Mouse (Mus musculus) midbrain, embryonic 11.5 days (tissue): ENCODE results near the gene Plch2. TPM values are rescaled to one million over a fixed set of nuclear protein-coding genes. Genes with fewer than 3 reads are reported as not detected.

ENCODE experiments used
- ATAC-seq: fragments of 200-750 bp; cut with Nextera tagmentation; 2 replicates; pipeline ENCODE4 v1.8.0; 2017; ENCODE audit warnings: moderate TSS enrichment, moderate library complexity; ENCODE audit not compliant: low FRiP score
- DNase-seq: peaks from one replicate; pipeline ENCODE4 v3.0.0; 2015; ENCODE audit warnings: low spot score; ENCODE audit errors: missing footprints
- H3K27ac ChIP-seq: fragments of 300-500 bp; sonication (generic); 2 replicates; pipeline ENCODE4 v1.5.1; 2014; ENCODE audit warnings: low read depth, low read length
- H3K27me3 ChIP-seq: fragments of 300-500 bp; sonication (generic); 2 replicates; pipeline ENCODE4 v1.6.1; 2014; ENCODE audit warnings: mild to moderate bottlenecking, low read length, moderate library complexity, mixed read lengths; ENCODE audit not compliant: control insufficient read depth, insufficient read depth
- H3K36me3 ChIP-seq: fragments of 300-500 bp; sonication (generic); 2 replicates; pipeline ENCODE4 v1.6.1; 2014; ENCODE audit warnings: mild to moderate bottlenecking, low read length, moderate library complexity, mixed read lengths; ENCODE audit not compliant: control insufficient read depth, insufficient read depth
- H3K4me1 ChIP-seq: fragments of 300-500 bp; sonication (generic); 2 replicates; pipeline ENCODE4 v1.6.1; 2014; ENCODE audit warnings: low read length; ENCODE audit not compliant: control insufficient read depth, insufficient read depth
- H3K4me2 ChIP-seq: fragments of 300-500 bp; sonication (generic); 2 replicates; pipeline ENCODE4 v1.6.1; 2014; ENCODE audit warnings: mild to moderate bottlenecking, moderate library complexity
- H3K4me3 ChIP-seq: fragments of 300-500 bp; sonication (generic); 2 replicates; pipeline ENCODE4 v1.5.1; 2014; ENCODE audit warnings: low read depth, low read length
- H3K9ac ChIP-seq: fragments of 300-500 bp; sonication (generic); 2 replicates; pipeline ENCODE4 v1.6.1; 2014; ENCODE audit warnings: low read length
- H3K9me3 ChIP-seq: fragments of 300-500 bp; sonication (generic); 2 replicates; pipeline ENCODE4 v1.6.1; 2016; ENCODE audit warnings: low read length; ENCODE audit not compliant: control insufficient read depth
- WGBS: fragments of 180-500 bp; shearing (Covaris S2); extraction: QIAGEN DNeasy Blood & Tissue Kit; methylation state at CpG from one replicate; pipeline ENCODE4 v1.1.7; 2014; 5-methylcytosine and 5-hydroxymethylcytosine counted together
- polyA plus RNA-seq: library from polyadenylated mRNA; unstranded; fragments of >200 nt; fragmentation: Nextera tagmentation; extraction: Ambion mirVana; gene quantifications from 2 replicates; pipeline ENCODE4 v1.2.1, GENCODE M21; 2014

The Plch2 gene
- polyA plus RNA-seq, 1 experiment from 2014 or later = 0.85 TPM

DNA sequence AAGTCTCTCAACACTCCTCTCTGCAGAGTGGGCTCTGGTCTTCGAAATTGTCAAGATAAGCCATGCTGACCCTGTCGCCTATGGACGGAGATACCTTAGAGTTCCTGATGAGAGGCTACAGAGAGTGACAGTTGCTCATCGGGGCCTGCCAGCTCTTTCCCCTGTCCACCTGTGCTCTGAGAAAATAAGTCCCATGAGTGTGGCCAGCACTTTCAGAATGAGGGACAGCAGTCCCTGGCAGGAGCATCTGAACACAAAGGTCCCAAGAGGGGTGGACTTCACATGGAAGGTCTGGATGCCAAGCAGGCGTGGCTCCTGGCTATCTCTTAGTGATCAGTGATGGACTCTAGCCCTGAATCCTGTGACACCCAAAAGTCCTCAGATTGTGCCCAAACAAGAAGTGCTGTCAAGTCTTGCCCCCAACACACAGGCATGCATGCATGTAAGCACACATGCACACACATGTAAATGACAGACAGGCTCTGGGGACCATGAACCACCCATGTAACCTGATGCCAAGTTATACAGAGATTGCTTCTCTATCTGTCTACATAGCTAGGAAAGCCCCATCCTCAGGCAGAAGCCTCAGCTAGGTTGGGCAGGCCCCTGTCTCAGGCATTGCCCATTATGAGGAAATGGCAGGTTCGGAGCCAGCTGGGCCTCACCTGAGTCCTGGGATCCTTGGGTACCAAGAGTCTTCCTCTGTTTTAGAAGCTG lies 113.1 kb downstream of the Plch2 start:
- DNase-seq = peak; percentile 67
- Histone ChIP-seq H3K36me3 (no peaks in the 10 kb centered on the region), H3K4me1 (peaks cover 27% of the 10 kb centered on the region), H3K27ac (no peak overlapping the region), H3K27me3 (no peaks in the 10 kb centered on the region), H3K4me2 (no peak overlapping the region), H3K4me3 (no peak overlapping the region), H3K9ac (no peak overlapping the region), H3K9me3 (no peaks in the 10 kb centered on the region)
- no peak for ATAC-seq
- WGBS = 93% methylated on average over 6 of the region's 6 CpGs

DNA sequence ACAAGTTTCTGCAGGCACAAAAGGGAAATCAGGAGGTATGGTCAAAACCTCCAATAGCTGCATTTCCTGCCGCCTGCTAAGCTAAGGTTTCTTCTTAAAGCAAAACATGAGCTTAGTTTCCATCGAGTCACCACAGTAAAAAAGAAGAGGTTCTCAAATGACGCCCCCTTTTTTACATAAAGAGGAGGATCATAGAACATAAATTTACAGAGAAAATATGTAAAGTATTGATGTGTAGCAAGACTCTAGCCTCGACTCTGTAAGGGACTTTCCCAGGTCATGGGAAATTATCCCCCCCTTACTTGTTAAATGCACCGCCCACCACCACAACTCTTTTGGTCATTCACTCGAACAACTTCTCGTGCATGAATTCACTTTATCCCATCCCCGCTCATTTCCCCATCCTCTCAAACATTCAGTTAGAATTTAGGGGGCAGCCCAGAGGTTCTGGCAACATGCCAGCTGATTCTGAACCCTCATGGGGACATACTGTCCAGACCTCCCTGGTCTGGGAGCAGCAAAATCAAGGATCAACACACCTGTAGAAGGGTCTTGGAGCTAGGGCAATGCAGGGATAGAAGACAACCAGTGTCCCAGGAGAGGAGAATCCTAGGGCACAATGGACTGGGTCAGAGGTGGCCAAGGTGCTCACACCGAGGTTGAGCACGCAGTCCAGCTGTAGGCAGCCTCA lies 113.8 kb downstream of the Plch2 start:
- no peak overlapping the region for H3K4me2 ChIP-seq
- peaks cover 22% of the 10 kb centered on the region for H3K4me1 ChIP-seq
- no peak overlapping the region for H3K4me3 ChIP-seq
- WGBS = 88% methylated on average over 10 of the region's 10 CpGs
- no peaks in the 10 kb centered on the region for H3K9me3 ChIP-seq
- H3K27ac ChIP-seq = no peak overlapping the region
- no peaks in the 10 kb centered on the region for H3K27me3 ChIP-seq
- ATAC-seq (no peak), DNase-seq (peak; percentile 59)
- no peak overlapping the region for H3K9ac ChIP-seq
- H3K36me3 ChIP-seq = no peaks in the 10 kb centered on the region

DNA sequence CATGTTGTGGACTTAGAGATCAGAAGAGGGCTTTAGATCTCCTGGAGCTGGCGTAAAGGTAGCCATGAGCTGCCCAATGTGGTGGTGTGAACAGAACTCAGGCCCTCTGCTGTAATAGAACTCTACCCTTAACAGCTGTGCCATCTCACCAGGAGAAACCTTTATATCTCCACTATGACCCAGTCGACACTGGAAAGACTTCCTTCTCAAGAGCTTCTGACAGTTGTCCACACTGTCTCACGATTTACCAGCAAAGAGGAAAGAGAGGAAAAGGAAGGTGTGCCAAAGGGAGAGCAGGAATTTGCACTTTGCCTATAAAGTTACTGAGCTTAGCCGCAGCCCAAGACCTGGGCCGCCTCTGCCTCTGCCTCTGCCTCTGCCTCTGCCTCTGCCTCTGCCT lies 114.8 kb downstream of the Plch2 start:
- Histone ChIP-seq H3K4me2 (no peak overlapping the region), H3K9ac (no peak overlapping the region), H3K27ac (no peak overlapping the region), H3K4me1 (peaks cover 18% of the 10 kb centered on the region), H3K4me3 (no peak overlapping the region), H3K36me3 (no peaks in the 10 kb centered on the region), H3K9me3 (no peaks in the 10 kb centered on the region), H3K27me3 (no peaks in the 10 kb centered on the region)
- ATAC-seq = no peak
- WGBS = 94% methylated on average over 5 of the region's 5 CpGs
- no peak for DNase-seq

DNA sequence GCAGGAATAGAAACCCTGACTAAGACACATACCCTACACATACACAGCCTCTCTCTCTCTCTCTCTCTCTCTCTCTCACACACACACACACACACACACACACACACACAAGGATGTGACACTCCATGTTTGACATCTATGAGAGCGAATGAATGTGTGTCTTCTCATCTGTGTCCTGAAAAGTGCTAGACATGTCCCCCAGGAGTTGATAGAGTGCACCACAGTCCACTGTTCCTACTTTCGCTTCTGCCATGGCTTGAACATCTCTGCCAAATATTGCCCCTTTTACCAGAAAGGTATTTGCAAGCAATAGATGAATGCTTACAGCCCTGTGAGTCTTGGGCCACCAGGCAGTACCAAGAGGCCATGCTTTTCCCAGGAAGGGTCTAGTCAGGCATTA lies 116.4 kb downstream of the Plch2 start:
- 85% methylated on average over 2 of the region's 2 CpGs for WGBS
- no peak for ATAC-seq

DNA sequence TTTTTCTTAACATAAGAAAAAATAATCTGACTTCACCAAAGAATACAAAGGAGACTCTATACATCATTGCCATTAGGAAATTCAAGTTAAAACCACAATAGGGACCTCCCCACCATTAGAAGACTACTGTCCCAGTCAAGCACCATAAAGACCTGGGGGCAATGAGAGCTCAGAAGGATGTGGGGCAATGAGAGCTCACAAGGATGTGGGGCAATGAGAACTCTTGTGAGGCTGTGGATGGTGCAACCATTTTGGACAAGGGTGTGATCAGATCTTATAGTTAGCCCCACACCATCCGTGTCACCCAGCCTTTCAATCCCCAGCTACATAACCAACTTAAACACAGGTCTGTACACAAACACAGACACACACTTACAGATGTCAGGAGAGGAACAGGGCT lies 118.8 kb downstream of the Plch2 start:
- H3K4me2 ChIP-seq = no peak overlapping the region
- no peak for ATAC-seq
- DNase-seq = no peak
- 87% methylated on average over 1 of the region's 1 CpGs for WGBS
- no peak overlapping the region for H3K9ac ChIP-seq
- no peak overlapping the region for H3K4me3 ChIP-seq
- no peaks in the 10 kb centered on the region for H3K9me3 ChIP-seq
- H3K36me3 ChIP-seq = no peaks in the 10 kb centered on the region
- no peaks in the 10 kb centered on the region for H3K27me3 ChIP-seq
- H3K4me1 ChIP-seq = peaks cover 4% of the 10 kb centered on the region; the same call in 1 of the 2 replicates
- H3K27ac ChIP-seq = no peak overlapping the region

More for the DNA sequence above, 116.4 kb downstream of the Plch2 start:
- Histone ChIP-seq H3K9ac (no peak overlapping the region), H3K27me3 (no peaks in the 10 kb centered on the region), H3K4me3 (no peak overlapping the region), H3K4me1 (peaks cover 7% of the 10 kb centered on the region), H3K4me2 (no peak overlapping the region), H3K27ac (no peak overlapping the region), H3K9me3 (no peaks in the 10 kb centered on the region), H3K36me3 (no peaks in the 10 kb centered on the region)
- DNase-seq = peak; percentile 60

DNA sequence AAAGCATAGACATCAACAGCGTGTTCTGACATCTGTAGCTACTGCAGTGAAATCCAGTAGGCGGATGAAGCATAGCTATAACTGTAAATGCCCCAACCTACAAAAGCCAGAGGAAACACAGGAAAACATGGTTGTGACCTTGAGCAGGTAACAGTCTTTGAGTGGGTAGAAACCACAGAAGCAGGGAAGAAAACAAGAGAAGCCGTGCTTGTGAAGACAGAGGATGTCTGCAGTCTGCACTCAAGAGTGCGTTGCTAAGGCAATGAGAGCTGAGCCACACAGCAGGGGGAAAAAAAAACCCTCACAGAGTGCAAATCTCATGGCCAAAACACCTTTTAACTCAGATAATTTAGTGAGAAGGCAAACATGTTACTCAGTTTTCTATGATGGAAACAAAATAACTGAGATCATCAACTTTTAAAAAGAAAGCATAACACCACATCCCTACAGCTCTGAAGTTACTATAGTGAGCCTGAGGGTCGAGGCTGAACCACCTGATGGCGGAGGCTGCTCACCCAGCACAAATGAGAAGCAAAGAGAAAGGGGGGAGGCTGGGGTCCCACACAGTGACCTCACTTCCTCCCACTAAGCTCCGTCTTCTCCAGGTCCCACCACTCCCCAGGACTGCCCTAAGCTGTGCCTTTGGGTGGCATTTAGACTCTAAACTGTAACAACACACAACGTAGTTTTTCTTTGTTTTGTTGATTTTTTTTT lies 119.9 kb downstream of the Plch2 start:
- DNase-seq = peak; percentile 86
- peaks cover 4% of the 10 kb centered on the region; the same call in 1 of the 2 replicates for H3K4me1 ChIP-seq
- H3K9ac ChIP-seq = no peak overlapping the region
- no peaks in the 10 kb centered on the region for H3K9me3 ChIP-seq
- H3K27me3 ChIP-seq = no peaks in the 10 kb centered on the region
- no peak for ATAC-seq
- no peak overlapping the region for H3K27ac ChIP-seq
- 50% methylated on average over 8 of the region's 8 CpGs for WGBS
- no peak overlapping the region for H3K4me3 ChIP-seq
- H3K36me3 ChIP-seq = no peaks in the 10 kb centered on the region
- no peak overlapping the region for H3K4me2 ChIP-seq

DNA sequence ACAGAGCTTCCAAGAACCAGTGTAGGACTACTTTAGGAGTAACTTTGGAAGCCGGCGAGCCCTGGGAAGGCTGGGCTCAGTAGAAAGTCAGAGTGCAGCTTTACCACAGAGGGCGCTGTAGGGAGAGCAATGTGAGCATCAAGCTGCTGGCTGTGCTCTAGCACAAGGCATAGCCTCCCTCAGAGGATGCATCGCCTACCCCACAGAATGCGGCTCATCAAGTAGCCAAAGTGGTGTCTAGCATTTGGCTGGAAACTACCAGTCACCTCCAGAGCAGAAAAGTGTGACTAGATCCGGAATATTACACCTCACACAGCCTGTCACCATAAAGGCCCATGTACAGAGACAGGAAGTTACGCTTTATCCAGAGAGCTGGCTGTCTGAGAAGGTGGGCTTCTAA lies 120.8 kb downstream of the Plch2 start:
- Histone ChIP-seq H3K27me3 (no peaks in the 10 kb centered on the region), H3K36me3 (no peaks in the 10 kb centered on the region), H3K27ac (no peak overlapping the region), H3K9ac (no peak overlapping the region), H3K9me3 (no peaks in the 10 kb centered on the region), H3K4me3 (no peak overlapping the region), H3K4me2 (no peak overlapping the region), H3K4me1 (peaks cover 4% of the 10 kb centered on the region; the same call in 1 of the 2 replicates)
- WGBS = 78% methylated on average over 7 of the region's 7 CpGs
- ATAC-seq (no peak), DNase-seq (no peak)

DNA sequence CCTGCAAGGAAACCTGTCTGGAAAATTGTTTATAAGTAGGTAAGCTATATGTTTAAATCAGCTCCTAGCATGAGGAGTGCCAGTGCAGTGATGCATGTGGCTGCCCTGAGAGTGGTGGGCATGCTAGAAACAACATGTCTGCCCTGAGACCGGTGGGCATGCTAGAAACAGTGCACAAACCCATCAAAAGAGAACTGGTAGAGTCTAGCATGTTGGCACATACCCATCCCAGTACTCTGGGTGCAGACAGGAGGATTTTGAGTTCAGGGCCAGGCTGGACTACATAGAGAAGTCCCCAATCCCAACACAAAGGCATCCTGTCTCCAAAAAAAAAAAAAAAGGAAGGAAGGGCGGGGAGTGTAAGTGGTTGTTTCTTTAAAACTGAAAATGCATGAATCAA lies 121.8 kb downstream of the Plch2 start:
- Histone ChIP-seq H3K4me1 (peaks cover 4% of the 10 kb centered on the region; the same call in 1 of the 2 replicates), H3K27ac (no peak overlapping the region), H3K36me3 (no peaks in the 10 kb centered on the region), H3K9ac (no peak overlapping the region), H3K4me2 (no peak overlapping the region), H3K27me3 (no peaks in the 10 kb centered on the region), H3K4me3 (no peak overlapping the region), H3K9me3 (no peaks in the 10 kb centered on the region)
- DNase-seq = no peak
- 89% methylated on average over 2 of the region's 2 CpGs for WGBS
- no peak for ATAC-seq
